Mouse (Mus musculus): ENCODE results near the gene Scn1a. TPM values are rescaled to one million over a fixed set of nuclear protein-coding genes. Genes with fewer than 3 reads are reported as not detected.

Gene Scn1a
- 0.21 TPM for polyA plus RNA-seq (2014; fragmentation: Illumina TruSeq; extraction: RNeasy Lipid Tissue Mini Kit (QIAGEN cat#74804); ENCODE audit: low read depth, low replicate concordance)

GRCm38 (mm10) chr2:66440711-66441110 is at the start of gene Scn1a:
Gene Scn1a, minus strand, starts transcription at chr2:66440840.

GRCm38 (mm10) chr2:66256220-66257131 is 184.2 kb downstream of the Scn1a start, which contains the start of gene Ttc21b:
Gene Ttc21b, minus strand, starts transcription at chr2:66256617.

Other genes with a start within 250 kb of the Scn1a start
- gene Ttc21b, start 184.2 kb downstream of the Scn1a start, polyA plus RNA-seq (2014; fragmentation: Illumina TruSeq; extraction: RNeasy Lipid Tissue Mini Kit (QIAGEN cat#74804); ENCODE audit: low read depth, low replicate concordance) = 8.0 TPM
- not detected for gene Scn9a, start 194.1 kb upstream of the Scn1a start, polyA plus RNA-seq (2014; fragmentation: Illumina TruSeq; extraction: RNeasy Lipid Tissue Mini Kit (QIAGEN cat#74804); ENCODE audit: low read depth, low replicate concordance)